Mouse (Mus musculus): ENCODE results near the gene Cnih3. TPM values are rescaled to one million over a fixed set of nuclear protein-coding genes. Genes with fewer than 3 reads are reported as not detected.
A peak's percentile ranks its signal among the peaks of the same experiment; 100 is the strongest.

Cnih3 gene
- total RNA-seq, 2 experiments from 2014 or later = 44.0 to 54.4 TPM

DNA sequence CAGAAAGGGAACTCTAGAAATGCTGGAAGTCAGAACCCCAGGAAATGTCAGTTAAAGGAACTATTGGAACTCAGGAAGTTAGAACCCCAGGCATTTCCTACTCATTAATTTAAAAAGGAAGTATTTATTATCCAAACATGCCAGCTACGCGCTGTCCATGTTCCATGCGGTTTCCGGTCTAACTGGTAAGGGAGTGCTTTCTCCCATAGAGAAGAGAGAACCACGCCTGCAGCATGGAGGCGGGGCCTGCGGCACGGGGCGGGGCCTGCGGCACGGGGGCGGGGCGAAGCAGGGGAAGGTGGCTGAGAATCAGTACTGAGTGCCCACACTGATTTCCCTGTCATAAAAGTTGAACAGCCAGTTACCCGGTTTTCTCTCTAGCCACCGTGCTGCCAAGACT lies 6.9 kb upstream of the Cnih3 start:
- no peak for DNase-seq (ENCODE audit: low spot score in 2 of 2)

DNA sequence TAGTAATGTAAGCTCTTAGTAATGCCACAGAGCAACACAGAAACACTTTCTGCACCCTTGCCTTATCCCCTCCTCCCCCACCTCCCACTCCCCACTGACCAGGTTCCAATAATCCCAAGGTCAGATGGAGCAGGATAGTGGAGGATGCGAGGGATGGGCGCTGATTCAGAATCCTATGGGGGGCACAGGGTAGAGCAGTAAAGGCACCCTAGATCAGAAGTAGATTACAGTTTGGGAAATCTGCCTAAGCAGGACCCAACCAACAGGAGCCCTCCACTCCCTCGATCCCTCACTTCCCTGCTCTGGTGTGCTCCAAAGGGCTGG lies 423 bp upstream of the Cnih3 start:
- no peak for DNase-seq (ENCODE audit: low spot score in 2 of 2)

DNA sequence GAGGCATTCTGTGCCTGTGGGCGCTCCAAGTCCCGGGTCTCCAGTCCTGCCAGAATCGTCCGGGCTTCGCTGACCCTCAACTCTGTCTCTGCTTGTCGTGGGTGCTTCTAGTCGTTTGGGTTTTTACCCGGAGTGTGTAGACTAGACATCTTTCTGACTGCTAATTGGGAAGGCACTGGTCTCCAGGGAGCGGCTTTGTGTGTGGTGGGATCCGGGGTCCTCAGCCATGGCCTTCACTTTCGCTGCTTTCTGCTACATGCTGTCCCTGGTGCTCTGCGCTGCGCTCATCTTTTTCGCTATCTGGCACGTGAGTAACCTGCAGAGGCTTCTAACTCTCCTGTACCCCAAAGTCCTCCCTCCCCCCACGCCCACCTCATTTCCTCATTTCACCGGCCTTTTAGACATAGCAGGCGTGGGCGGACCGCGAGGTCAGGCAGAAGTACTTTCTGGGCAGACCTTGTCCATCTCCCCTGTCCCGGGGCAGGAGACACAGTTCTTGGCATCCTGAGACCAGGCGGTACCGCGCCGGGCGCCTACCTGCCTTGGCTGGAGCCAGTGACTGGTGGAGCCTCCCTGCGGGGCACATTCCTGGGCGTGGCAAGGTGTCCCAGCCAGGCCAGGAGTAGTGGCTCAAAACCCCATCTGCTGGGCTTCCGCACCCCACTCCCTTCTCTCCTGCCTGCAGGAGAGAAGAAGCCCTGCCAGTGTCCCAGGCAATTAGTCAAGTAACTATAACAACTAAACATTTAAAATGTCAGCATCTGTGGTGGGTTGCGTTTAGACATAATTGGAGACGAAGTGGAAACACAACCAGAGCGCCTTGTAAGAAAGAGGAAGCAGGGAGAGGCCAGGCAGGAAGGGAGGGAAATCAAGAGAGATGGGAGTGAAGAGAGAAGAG lies 1.0 kb downstream of the Cnih3 start:
- DNase-seq (ENCODE audit: low spot score in 2 of 2) = no peak

DNA sequence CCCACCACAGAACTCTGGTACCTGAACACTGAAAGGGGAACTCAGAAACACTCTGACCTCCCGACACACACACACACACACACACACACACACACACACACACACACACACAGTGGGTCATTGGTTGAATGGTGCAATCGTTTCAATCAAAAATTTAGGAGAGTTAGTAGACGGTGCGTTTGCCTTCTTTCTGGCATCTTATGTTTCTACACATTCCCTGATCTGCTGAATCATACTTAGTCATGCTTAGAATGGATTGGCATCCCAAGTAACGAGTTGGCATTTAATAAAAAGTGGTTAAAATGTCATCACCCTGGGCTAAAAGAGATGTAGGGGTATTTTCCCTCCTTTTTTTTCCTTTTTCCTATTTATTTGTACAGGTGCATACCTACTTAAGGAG lies 3.3 kb downstream of the Cnih3 start:
- DNase-seq (ENCODE audit: low spot score in 2 of 2) = no peak

DNA sequence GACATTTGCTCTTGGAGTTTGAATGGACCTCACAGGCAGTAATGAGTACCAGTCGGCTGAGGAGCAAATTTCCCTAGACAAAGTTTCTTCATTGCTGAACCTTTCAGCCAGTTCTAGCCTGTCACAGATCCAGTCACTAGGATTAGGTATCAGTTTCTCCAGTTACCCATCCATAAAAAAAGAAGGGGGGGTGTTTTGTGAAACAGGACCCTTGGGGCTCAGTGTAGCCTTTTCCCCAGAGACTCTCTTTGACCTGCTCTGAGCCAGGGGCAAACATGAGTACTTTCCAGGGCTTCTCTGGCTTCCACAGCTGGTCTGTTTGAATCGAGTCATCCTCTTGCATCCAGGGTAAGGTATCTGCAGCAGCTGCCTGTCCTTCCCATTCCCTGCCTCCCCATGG lies 5.4 kb downstream of the Cnih3 start:
- DNase-seq (ENCODE audit: low spot score in 2 of 2) = no peak

DNA sequence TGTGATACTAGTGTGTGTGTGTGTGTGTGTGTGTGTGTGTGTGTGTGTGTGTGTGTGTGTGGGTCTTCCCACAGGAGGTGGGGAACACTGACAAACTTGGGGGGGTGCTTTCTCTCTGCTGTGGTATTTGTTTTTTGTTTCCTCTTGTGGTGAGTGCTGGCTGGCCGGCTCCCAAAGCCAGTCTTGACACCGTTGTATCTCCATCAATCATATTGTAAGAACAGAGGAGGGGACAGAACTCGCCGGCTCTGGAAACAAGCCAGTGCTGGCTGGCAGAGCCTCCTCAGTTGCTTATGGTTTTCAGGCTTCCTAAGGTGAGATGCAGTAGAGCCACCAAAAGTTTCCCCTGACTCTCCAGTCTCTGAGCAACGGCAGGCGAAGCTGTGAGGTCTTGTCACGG lies 6.1 kb downstream of the Cnih3 start:
- no peak for DNase-seq (ENCODE audit: low spot score in 2 of 2)

DNA sequence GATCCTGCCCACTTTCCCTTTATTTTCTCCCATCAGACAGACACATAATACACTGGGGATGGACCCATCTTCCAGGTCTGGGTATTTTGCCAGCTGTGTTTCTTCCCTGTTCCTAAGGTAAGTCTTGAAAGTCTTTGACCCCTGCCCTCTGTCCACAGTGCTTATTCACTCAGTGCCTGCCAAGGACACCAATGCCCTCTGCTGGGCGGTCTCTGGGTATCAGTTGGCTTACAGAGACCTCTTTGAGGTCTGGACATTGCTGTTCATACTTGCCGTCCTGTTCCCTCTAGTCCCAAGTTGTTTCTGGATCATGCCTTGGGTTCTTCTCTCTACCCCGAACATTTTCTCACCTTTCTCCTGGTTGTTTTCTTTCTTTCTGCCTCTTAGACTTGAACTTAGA lies 8.3 kb downstream of the Cnih3 start:
- DNase-seq (ENCODE audit: low spot score in 2 of 2) = no peak

DNA sequence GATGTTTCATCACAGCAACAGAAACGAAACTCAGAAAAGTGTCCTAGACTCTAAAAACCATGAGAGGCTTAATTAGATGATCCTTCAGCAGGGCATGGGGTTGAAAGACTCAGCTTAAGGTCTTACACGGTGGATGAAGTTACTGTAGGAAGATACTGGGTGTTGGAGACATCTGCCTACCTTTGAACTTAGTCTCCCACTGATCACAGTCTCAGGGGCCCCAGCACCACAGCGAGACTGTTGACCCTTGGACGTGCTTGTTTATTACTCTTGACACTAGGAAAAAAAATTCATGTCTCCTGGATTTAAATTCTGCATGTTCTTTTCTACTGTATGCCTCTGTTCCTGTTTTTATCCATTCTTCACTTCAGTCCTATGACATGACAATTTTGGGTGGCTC lies 11.6 kb downstream of the Cnih3 start:
- no peak for DNase-seq (ENCODE audit: low spot score in 2 of 2)

DNA sequence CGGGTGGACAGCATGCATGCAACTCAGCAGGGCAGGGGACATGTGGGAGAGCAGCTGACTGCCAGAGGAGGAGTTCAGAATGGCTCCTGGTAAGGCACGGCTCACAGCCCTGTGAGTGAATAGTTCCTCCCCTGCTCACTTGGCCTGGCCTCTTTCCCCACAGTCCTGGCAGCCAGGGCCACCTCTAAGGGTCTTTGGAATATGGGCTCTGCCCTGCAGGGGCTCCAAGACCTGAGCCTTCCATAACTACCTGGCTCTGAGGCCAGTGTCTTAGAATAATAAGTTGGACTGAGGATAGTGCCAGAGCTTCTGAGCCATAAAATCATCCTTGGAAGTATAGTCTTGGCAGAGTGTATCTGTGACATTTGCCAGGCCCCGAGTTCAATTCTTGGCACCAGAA lies 12.9 kb downstream of the Cnih3 start:
- DNase-seq (ENCODE audit: low spot score in 2 of 2) = no peak

DNA sequence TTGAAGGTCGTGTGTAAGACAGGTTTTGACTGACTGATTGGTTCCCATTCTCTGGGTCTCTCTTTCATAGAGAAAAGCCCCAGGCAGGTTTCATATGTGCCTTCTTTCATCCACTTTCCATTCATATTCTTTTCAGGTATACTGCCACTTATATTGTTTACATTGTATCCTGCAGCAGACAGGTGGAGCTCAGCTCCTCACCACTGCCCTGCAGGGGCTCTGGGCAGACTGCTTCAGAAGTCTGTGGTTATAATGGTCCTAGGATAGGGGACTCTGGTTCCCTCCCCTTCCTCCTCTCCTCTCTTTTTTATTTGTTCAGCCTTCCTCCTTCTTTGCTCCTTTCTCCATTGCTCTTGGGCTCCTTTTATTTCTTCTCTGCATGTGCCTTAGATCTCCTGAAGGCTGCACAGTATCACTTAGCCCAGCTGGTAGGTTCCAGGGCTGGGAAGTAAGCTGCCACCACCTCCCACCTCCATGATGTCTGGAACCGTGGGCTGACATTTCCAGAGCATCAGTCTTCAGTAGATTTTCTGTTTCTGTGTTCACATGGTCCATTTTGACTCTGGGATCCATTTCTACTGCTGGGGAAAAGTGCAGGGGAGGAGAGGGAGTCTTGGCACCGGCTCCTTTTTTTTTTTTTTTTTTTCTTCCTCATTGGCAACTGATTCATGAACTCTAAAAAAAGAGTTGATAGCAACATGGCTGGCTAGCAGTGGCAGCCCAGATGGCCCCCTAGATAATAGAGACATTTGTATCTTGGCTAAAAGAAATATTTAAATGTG lies 16.6 kb downstream of the Cnih3 start:
- peak in 1 of 2 experiments; percentile 68 for DNase-seq (ENCODE audit: low spot score in 2 of 2)

DNA sequence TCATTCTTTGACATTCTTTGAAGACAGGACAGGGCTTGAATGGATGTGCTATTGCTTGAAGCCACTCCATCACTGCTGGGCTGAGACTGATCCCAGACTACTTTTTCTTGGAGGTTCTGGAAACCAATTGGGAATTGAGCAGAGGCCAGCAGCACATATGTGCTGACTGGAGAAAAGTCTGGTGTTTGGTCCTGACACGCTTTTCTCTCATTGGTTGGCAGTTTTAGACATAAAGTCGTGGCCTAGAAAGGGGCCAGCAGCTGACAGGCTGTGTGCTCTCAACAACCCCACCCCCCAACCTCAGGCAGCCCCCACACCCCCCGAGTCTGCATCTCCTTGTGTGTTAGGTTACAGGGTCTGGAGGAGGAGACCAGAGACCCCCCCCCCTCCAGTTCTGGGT lies 17.9 kb downstream of the Cnih3 start:
- peak in 1 of 2 experiments; percentile 62 for DNase-seq (ENCODE audit: low spot score in 2 of 2)

DNA sequence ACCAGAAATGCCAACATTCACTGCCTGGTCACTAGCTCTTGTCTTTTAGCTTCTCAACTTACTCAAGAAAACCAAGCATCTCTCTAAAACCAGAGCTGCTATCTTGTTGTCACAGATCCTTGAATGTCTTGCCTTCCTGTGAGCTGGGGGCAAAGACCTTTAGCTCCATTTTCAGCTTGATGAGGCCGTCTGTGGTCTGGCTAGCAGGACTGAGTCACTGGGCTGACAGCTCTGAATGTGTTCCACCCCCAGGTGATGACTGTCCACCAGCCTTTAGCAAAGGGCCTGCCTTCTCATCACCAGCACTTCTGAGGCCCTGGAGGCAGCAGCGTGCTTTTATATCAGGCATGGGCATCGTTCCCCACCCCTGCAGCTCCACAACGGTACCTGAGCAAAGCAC lies 18.8 kb downstream of the Cnih3 start:
- no peak for DNase-seq (ENCODE audit: low spot score in 2 of 2)

DNA sequence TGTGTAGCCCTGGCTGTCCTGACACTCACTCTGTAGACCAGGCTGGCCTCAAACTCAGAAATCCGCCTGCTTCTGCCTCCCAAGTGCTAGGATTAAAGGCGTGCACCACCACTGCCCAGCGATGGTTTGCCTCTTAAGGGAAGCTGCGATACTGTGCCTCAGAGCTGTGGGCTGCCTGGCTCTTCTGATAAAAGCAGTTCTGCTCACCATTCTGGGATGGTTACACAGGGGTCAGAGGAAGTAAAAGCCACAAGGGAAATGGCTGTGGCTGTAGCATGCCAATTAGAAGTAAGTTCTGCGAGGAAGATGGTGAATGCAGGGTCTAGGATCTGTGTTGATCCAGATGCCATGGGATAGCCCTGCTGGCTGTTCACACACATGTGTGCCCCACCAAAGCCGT lies 19.9 kb downstream of the Cnih3 start:
- no peak for DNase-seq (ENCODE audit: low spot score in 2 of 2)

DNA sequence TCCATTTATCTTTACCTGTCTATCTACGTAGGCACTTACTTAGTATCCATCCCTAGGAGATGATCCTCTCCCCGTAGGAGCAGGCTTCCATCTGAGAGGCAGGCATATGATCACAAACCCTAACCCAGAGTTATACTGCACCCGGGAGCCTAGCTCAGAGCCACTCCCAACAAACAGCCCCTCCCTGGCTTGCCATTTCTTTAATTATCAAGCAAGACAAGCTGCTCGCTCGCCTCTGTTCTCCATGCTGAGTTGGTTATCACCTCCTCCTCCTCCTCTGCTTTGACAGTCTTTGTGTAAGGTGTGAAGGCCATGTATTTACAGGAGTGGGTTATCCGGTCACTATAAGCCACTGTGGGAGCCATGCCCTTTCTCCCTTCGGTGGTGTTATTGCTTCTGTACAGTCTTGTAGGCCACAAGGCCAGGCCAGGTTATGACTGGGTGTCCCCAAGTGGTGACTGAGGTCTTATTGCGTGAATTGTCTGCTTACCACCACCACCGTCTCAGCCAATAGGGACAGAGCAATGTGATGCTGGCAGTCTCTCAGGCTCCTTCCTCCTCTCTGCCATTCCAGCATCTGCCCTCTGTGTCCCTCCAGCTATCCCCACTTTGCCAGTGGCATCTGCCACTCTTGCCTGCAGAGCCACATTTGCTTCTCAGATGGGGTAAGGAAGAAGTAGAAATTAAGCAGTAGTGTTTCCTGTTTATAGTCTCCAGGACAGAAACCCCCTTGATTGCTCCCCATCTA lies 22.4 kb downstream of the Cnih3 start:
- no peak for DNase-seq (ENCODE audit: low spot score in 2 of 2)

DNA sequence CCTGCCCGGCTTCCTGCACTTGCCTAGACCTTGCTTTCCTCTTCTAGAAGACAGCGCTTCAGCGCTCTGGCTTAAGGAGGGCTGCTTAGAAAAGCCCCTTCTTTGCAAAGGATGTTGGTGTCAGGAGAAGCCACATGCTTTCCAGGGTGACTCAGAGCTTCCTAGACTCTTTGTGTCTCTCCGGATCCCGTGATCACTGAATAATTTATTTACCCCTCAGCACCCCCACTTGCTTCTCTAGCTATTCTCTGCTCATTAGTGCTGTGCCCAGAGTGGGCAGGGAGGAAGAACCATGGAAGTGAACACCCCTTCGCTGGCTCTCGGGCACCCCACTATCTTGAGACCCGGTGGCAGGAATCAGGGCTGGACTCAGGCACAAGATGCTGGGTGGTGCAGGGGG lies 24.0 kb downstream of the Cnih3 start:
- no peak for DNase-seq (ENCODE audit: low spot score in 2 of 2)

DNA sequence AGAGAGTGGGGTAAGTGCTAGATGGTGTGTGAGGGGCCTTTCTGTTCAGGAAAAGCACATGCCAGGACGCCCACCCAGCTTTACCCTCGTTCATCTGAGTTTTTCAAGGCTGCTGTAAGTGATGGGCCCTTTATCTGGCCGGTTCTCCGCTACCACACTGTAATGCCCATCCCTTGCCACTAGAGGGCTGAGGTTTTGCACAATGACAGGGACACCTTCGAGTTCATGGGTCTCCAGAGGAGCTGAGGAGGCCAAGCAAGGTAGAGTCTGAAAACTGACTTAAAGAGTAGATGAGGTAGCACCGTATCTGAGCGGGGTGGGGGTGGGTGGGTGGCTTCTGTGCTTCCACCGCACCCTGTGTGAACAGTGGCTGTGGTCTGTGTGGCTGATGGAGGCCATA lies 27.2 kb downstream of the Cnih3 start:
- DNase-seq (ENCODE audit: low spot score in 2 of 2) = peak in 1 of 2 experiments; percentile 45

DNA sequence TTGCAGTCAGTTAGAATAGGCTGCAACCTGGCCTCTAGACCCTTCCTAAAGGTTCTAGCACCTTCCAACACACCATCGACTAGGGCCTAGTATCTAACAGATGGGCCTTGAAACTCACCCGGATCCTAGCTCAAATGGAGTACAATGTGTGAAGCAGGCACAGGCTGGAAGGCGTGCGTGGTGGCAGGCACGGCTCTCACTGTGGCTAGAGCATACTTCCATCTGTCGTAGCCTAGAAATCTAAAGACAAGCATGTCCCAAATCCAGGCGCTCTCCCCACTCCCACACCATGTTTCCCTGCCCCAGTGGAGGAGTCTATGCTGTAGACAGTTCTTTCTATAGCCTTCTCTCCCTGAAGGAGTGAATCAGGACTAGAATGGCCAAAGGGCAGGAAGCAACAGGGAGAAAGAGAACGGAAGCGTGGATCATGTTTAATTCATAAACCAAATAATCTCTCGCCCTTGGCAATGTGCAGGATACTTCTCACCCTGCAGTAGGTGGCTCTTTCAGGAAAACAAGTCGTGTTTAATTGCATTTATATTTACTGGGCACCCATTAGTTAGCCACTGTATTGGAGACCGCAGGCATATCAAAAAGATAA lies 29.1 kb downstream of the Cnih3 start:
- peak; percentile 61 to 76 for DNase-seq (ENCODE audit: low spot score in 2 of 2)

DNA sequence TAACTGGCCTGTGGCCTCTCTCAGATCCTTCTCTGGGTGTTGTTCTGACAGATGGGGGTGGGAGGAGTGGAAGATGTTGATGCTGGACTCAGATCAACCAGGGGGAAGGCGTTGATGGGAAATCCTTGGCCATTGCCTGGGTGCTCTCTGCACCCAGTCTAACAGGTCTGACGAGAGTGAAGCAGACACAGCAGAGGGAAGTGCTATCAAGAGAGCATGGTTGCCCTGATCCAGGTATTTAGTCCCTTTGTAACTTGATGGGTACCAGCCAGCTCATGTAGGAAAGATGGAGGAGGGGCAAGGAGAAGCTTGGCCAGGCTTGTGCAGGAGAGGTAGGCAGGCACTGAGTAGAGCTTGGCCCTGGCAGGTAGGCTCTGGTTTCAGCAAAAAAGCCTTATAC lies 36.8 kb downstream of the Cnih3 start:
- DNase-seq (ENCODE audit: low spot score in 2 of 2) = no peak

DNA sequence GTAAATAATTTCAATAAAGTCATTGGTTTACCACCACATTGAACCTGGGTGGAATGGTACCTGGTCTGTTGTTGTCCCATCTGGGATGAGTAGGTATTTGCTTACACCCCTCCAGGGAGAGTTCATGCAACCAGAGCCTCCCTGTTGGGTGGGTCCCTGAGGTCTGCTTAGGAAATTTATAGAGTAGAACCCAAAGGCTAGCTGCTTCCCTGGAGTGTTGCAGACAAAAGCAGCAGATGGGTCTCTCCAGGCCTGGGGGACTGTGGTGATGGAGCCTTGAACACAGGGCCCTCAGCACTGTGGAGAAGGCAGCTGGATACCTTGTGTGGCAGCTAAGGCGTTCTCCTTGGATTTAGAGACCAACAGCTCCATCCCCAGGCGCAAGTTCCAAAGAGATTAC lies 40.1 kb downstream of the Cnih3 start:
- no peak for DNase-seq (ENCODE audit: low spot score in 2 of 2)

DNA sequence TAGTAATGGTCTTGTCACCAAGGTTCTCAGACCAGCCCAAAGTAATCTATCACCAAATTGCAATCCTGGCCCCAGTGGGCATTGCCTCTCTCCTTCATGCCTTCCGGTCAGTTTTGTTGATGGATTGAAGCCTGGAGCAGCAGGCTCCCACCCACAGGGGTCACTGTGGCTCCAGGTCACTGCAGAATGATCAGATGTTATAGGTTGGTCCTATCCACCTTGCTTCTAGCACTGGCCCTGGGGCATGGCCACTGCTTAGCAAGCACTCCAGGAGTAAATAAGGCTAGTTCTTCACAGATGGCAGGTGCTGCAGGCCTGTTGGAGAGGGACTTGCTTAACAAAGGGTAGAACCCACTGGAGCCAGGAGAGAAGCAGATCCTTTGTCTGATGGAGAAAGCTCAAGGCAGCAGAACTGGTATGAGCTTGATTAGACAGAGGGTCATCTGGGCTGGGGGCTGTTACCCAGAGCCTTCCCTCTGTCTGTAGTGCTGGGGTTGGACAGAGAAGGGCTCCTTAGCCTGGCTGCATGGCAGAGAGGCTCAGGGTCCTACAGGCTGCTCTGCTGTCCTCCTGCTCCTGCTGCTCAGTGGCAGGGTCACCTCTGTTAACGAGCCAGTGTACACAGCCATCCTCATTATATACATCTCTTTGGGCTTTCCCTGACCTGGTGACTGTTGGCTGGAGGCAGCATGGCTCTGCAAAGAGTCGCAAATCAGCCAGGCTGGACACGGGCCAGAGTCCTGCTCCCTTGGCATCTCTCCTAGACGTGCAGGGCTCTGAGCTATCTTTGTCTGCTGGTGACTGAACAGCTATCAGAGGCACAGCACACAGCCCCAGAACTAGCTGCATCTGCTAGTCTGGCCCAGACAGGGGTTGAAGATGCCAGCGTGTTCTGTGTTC lies 41.1 kb downstream of the Cnih3 start:
- peak; percentile 82 to 90 for DNase-seq (ENCODE audit: low spot score in 2 of 2)
